Mouse (Mus musculus): ENCODE results near the gene Ano4.

Gene Ano4

DNA sequence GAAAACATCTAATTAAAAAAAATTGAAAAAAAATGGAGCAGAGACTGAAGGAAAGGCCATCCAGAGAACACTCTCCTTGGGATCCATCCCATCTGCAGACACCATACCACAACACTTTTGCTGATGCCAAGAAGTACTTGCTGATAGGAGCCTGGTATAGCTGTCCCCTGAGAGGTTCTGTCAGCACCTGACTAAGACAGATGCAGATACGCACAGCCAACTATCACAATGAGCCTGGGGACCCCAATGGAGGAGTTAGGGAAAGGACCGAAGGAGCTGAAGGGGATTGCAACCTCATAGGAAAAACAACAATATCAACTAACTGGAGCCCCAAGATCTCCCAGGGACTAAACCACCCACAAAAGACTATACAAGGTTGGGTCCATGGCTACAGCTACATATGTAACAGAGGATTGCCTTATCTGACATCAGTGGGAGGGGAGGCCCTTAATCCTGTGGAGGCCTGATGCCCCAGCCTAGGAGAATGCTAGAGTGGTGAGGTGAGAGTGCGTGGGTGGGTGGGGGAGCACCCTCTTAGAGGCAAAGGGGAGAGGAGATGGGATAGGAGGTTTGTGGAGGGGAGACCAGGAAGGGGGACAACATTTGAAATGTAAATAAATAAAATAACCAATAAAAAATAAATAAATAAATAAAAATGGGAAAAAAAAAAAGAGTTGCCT is 71.4 kb downstream of the Ano4 start:
- no peak for DNase-seq

DNA sequence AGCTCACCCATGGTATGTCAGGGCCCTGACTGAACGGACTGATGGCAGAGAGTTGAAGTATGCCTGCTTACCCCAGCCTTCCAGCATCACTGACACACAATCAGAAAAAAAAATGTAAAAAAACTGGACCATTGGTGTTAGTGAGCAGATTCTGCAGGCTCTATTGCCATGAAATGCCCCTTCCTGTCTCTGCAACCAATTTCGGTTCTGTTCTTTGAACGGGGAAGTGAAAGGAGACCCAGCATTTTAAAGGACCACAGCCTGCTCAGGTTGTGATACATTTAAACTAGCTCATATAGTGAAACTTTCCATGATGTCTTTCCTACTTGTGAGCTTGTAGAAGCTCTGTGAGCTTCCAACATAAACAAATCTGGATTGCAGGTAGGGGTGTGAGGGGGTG is 77.2 kb downstream of the Ano4 start:
- DNase-seq, result no peak

DNA sequence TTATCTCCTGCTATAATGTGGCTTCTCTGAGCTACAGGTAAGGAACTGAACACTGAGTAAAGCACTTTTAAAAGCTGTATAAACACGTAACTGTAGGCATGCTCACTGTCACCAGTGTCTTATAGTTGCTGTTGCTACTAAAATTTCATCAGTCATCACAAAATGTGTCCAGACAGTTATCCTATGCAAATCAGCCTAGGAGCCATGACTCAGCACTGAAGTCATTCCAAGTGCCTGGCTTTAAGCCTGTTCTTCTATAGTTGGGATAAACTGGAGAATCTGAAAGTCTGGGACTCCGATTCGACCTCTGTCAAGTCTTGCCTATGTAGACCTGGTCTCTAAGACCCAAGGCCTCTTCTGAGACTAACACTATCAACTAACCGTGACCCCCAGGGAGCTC is 81.2 kb downstream of the Ano4 start:
- DNase-seq, result no peak

DNA sequence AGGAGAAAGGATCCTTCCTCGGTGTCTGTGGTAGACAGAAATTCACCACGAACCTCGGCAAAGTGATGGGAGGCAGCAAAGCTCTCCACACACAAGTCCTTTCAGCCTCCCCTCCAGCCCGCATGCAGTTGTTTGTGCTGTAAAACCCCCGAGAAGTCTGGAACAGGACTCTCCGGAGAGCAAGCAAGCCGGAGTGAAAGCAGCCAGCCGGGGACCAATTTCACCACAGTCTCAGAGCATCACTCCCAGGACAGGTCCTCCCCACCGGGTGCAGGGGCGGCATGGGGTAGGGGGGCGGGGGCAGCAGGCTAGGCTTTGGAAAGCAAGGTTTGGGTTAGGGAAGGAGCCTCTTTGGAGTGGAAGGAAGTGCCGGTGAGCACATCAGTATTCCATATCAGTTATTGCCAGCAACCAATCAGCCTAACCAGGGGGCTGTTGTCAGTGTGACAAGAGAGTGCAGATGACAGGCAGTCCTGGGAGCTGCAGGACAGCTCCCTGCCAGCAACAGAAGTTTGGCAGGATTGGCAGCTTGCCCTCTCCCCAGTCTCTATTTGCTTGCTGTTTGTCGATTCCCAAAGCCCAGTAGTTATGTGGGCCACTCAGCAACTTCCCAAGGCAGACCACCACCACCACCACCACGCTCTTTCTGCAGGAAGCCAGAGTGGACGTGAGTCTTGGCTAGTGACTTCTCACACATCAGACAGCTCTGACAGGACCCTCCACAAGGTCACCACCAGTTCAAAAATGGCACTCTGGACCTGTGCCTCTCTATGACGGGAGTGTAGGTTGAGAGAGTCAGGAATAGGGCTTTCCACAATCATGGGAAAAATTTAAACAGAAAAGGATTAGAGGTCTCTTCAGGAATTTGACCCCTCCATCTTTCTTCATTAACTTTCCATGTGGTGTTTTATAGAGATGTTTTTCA is 86.8 kb downstream of the Ano4 start:
- peak; percentile 26 for DNase-seq

DNA sequence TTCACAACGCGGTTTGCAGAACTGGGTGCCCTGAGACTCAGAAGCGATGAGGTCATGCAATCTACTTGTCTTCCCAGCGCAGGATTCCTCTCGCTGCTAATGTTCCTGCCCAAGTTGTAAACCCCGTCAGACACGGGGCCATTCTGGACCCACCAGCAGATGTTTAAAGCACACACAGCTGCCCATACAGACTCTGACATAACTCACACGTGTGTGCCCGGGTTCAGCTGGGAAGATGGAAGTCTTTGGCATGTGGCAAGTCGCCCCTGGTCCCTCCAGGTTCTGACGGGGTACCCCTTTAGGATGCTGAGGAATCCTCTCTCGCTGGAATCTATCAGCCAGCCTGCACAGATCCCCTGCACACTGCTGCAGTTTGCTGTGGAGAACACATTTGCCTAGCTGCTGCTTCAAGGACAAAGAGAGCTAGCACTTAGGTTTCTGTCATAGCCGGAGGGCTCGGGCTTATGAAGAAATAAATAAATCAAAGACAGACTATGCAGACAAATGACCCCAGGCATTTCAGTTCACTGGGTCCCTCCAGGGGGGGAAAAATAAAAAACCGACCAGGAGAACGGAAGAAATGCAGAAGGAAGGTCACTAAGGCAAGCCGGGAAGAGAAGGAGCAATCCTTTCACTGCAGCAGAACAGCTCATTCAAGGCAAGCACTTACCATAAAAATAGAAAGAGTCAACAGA is 87.7 kb downstream of the Ano4 start:
- peak; percentile 15 for DNase-seq

DNA sequence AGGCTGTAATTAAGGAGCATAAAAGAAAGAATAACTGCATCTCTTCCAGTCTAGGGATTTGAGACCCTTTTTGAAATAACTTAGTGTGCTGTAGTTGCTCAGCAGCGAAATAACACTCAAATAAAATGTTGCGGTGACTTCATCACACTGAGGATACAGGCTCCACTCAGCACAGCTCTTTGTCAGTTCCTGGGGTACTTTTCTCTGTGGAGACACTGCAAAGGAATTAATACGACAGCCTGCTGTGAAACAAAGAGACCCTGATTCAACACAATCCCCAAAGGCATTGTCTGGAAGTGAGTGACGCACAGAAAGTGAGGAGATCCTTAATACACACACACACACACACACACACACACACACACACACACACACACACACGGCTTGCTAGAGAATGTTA is 89.8 kb downstream of the Ano4 start:
- DNase-seq, result no peak

DNA sequence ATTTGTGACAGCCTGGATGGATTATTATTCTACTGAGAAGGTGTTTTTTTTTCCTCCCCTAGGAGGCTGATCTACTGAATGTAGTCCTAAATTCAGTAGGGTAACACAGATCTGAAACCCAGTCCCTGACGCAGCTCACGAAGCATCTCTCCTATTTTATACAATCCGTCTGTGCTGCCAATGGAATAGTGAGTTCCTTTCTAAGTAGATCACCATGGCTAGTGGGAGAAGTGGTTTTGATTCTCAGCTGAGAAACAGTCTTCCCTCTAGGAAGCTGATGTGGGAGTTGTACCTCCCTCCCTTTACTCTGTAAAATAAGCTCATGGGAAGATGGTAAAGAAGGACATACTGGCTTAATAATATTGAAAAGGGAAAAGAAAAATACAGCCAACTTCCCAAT is 90.8 kb downstream of the Ano4 start:
- DNase-seq, result no peak

DNA sequence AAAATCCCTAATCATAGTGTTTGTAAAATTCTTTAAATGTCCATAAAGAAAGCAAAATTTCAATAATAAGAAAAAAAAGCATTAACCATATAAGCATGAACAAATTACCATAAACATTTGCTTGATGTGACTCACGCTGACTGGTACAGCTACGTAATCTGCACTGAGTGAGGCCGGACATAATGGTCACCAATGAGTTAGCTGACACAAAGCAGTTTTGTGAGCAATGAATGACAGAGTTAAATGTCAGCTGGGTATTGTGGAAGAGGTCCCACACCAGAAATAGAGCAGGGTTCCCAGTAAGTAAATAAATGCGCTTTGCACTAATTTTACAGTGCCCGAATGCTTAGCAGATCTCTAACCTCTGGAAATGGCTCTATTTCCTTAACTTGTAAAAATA is 91.9 kb downstream of the Ano4 start:
- no peak for DNase-seq

DNA sequence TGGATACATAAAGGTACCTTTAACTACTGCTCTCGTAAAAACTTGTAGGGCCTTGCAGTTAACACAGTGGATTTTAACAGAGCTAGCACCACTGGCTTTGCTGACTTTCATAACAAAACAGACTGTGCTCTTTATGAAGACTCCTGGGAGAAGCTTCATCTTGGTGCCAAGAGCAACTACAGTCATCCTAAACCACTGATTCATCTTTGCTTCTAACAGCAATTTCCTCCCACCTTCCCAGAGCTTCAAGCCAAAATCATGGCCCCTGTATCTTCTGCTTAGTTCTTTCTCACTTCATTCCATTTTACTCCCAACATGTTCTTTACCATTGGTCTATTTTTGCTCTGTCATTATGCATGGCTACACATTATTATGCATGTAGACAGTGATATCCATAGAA is 100.8 kb downstream of the Ano4 start:
- DNase-seq, result no peak

DNA sequence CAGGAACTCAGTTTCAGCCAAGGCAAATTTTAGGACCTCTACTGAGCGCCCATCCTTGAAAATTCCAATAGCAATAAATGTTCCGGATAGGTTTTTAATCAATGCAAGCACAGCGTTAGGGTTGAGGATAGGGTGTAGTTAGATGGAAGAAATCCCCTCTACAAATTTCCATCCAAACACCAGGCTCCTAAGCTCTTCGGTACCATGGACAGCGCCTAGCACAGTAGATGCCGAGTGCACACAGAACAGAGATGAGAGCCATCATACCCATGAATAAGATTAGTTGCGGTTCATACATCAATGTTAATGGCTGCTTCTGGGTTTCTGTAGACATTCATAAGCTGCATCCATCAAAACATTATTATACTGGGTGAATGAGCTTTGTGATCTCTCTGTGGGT is 120.0 kb downstream of the Ano4 start:
- DNase-seq, result no peak

DNA sequence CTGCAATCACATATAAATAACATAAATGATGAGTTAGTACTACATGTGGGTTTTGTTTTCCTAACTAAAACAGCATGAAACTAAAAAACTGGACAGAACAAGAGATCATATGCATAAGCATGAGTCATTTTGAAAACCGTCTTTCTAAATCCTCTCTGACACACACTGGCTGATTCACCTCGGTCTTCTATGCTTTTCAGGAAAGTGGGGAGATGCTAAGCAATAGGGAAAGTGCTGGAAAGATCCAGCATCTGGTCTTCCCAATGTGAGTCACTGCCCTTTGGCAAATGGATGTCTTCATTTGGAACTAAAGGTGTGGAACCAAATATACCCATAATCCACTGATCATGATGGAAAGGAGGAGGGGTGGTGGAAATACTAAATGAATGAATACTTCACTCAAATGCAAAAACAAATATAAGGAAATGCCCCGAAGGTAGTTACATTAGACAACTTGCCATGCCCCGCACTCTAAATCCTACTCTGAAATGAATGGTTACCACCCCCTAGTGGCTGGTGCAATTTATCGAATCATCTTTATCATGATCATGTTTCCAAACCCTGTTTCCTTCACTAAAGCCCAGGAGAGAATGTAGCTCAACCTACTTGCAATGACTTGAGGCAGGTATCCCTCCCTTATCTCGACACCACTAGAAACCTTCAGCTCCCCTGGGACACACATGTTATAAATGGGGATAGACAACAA is 122.1 kb downstream of the Ano4 start:
- DNase-seq, result no peak

DNA sequence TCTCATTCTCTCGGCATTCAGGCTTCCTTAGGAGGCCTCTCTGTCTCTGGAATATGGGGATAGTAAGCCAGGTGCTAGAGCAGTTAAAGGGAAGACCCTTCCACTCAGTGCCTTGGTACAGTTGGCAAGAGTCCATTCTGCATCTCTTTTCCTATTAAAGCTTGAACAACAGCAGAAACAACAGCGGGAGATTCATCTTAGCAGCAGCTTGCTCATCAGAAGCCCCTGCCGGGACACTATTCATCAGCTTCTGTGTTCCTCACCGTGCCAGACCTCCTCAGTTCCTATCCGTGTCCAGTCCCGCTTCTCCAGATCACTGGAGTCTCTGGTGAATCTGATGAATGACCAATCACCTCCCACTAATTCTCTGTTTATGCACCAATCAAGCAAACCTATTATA is 128.5 kb downstream of the Ano4 start:
- DNase-seq, result no peak

DNA sequence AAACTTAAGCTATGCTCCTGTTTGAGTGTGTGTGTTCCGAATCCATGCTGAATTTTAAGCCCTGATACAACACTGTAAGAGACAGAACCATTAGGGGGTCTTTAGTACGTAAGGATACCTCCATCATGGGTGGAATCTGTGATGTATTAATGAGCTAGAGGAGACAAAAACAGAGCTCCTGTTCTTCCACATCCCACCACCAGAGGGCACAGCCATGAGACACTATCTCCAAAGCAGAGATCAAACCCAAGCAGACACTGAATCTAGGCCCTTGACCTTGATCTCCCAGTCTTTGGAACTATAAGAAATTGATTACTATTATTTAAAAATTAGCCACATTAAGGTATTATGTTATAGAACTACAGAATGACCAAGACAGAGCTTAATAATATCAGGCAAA is 138.7 kb downstream of the Ano4 start:
- DNase-seq, result peak; percentile 32

DNA sequence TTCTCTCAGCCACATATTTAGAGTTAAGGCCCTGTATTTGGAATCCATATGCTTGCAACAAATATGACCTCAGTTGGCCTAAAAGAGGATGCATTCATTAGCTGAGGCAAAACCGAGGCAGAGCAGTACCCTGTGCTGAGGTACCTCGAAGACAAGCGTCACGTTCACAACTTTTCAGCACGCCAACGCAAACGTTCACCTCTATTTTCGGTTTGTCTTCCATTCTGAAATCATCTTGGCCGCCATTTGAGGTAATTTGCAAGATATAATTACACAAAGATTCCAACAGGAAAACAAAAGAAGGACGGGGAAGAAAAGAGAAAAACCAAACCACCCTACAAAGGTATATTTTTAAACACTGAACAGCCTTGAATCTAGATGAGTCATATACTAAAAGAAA is 148.1 kb downstream of the Ano4 start:
- no peak for DNase-seq

DNA sequence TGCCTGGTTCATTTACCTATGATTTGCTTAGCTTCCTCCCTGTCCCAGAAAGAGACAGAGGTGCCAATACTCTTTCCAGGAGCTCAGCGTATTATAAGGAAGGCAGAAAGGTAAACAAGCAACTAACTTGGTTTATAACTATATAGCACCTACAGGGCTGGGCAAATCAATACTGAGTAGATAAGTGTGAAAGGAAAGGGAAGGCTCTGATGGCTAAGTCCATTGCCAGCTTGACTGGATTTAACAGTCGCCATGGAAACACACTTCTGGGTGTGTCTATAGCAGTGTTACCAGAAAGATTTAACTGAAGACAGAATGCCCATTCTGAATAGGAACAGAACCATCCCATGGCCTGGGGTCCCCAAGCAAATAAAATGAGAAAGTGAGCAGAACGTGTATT is 149.5 kb downstream of the Ano4 start:
- DNase-seq, result no peak

DNA sequence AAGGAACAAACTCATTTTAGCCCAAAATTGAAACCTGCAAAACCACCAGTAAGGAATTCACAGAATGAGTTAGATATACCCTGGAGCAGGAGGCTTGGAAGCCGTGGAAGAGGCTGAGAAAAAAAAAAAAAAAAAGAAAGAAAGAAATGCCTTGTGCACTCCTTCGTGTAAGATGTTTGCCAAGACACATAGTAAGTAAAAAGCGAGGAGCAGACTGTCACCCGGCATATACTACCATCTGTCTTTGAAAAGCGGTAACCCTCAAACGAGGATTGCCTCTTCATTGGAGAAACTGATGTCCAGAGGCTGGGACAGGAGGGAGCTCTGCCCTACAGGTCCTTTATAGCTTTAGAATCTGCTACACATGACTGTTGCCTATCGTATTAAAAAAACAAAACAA is 150.1 kb downstream of the Ano4 start:
- DNase-seq, result no peak

DNA sequence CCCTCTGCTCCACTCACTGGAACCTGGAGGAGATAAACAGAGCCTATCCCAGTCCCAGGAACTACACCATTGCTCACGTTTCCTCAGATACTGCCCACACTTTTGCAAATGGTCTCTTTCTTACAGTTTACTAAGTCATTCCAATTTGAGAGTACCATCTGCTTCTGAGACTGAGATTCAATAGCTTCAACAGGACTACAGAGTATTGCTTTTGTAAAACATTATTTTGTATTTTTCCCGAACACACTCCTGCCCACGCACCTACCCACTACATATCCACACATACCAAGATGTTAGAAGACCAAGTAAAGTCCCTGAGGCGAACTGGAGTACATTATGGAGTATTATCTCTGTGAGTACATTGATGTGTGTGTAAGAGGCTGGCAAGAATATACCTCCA is 166.6 kb downstream of the Ano4 start:
- DNase-seq, result no peak

DNA sequence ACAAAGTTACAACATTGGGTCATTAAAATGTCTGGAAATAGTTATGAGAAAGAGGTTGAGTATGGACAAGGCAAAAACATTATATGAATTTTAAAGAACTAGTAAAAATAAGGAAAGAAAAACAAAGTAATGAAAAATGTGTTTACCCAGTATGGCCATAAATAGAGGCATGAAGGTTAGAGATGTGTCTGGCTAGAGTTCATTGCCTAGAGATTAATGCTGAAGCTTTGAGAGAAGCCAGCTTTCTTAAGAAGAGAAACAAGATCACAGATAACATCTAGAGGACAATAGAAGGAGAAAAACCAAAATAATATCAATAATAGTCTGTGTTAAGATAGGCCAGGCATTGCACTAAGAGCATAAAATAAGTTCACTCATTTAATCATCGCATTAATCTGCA is 180.0 kb downstream of the Ano4 start:
- DNase-seq, result no peak

DNA sequence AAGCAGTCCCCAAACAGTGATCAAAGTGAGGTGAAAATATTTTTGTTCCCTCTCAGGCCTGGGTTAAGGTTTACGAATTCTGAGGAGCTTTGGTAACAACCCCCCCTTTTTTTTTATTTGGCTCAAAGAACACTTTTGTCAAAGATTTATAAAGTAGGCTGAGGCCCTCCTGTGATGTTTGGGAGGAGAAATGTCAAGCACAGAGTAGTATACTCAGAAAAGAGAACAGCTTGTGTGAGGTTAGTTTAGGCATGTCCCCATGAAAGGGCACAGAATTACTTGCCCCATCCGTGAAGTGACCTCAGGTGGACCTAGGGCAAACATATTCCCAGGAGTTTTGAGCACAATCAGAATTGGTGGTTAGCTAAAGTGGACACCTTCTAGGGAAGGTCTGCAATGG is 189.1 kb downstream of the Ano4 start:
- DNase-seq, result no peak

DNA sequence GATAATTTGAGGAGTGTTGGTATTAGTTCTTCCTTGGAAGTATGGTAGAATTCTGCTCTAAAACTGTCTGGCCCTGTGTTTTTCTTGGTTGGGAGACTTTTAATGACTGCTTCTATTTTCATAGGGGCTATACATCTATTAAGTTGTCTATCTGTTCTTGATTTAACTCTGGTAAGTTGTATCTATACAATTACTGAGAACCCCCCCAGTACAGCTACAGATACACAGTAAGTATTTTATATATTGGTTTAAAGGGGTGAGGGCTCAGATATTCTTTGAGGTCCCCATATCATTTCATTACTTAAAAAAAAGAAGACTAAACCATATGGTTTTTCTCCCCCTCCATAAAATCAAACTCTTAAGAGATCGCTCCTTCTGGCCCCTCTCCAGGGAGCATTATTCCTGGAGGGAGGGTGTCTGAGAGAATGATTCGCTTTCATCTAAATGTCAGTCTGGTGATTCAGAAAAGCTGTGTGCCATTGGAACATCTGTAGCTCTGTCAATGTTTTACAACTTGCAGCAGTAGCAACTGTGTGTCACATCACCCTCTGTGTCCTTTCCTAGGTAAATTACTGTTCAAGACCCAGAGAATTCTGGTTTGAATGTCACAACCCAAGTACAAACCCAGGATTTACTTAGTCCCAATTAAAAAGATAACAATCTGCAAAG is 189.6 kb downstream of the Ano4 start:
- peak; percentile 18 for DNase-seq

DNA sequence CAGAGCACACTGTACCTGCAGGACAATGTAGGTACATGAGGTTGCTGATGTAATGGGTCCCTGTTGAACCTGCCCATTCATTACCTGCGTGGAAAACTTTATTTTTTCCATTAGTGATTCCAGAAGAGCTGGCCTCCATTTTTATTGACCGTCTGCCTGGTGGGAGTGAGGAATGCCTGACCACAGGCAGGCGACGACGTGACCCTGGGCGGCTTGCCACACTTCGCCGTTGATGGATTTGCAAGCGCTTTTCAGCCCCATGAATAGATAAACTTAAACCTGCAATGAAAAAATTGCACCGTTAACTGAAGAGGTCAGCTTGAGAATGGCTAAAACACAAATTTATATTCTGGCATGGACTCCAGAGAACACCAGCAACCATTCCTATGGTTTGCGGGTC is 195.4 kb downstream of the Ano4 start:
- DNase-seq, result no peak

DNA sequence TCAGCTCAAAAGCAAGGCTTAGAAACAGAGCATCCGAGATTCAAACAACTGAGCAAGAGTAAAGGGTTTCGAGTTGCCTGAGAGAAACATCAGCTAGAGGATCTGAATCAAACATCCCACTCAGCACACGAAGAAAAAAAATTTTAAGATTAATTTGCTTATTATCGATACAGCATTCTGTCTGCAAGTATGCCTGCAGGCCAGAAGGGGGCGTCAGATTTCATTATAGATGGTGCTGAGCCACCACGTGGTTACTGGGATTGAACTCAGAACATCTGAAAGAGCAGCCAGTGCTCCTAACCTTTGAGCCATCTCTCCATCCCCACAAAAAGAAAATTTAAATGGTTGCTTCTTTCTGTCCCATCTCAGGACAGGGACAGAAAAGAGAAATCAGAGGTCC is 223.2 kb downstream of the Ano4 start:
- DNase-seq, result no peak

DNA sequence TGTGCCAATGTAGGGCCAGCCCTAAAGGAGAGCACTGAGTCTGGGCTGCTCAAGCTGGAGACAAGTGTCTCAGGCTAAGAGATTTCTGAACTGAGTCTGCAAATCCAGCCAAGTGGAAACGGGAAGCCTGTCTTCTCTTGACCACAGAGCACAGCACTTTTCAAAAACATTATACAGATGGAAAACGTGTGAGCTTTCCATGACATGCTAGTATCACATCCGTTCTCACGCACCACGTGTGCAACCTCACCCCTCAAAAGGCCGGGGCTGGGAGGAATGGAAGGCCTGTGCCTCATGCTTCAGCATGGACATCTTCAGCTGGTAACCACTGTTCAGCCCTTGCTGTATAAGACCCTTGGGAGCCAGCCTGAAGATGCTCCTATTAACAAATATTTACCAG is 230.2 kb downstream of the Ano4 start:
- DNase-seq, result no peak
